Mouse (Mus musculus) heart, adult 2 months (tissue): ENCODE measurements at regions not wholly inside any gene's neighbourhood (a gene's known extent, or its start where the extent isn't known, plus 50 kb on each side); places are given as distances from the start of the nearest gene placed in this dataset.

Experiments
- CTCF ChIP-seq: fragments of 200-600 bp; IDR thresholded peaks from 2 replicates; pipeline ENCODE4 v1.8.1; 2022; ENCODE audit warnings: antibody characterized with exemption, mild to moderate bottlenecking, moderate library complexity
- POLR2A ChIP-seq: fragments of 200-500 bp; IDR thresholded peaks from 2 replicates; pipeline ENCODE4 v1.6.1; 2011; ENCODE audit warnings: mild to moderate bottlenecking, low read depth, low read length, control low read depth; ENCODE audit not compliant: insufficient read depth

- TF ChIP-seq CTCF, result no peak
- no peak for TF ChIP-seq POLR2A
Observed at GRCm38 (mm10) chr16:52858441-52859209, 404.8 kb upstream of the Alcam start.
